Mouse (Mus musculus) liver, postnatal 0 days (tissue): Measurements from ENCODE around the gene Ntn1. TPM values are rescaled to one million over a fixed set of nuclear protein-coding genes. Genes with fewer than 3 reads are reported as not detected.
A peak's percentile ranks its signal among the peaks of the same experiment; 100 is the strongest.

ENCODE experiments used
- ATAC-seq: fragments of 200-750 bp; cut with Nextera tagmentation; 2 replicates; pipeline ENCODE4 v1.8.0; 2017; ENCODE audit warnings: mild to moderate bottlenecking, moderate library complexity
- DNase-seq: peaks from one replicate; pipeline ENCODE4 v3.0.0-alpha.2; 2016
- H3K27ac ChIP-seq: fragments of 300-500 bp; sonication (generic); 2 replicates; pipeline ENCODE4 v1.5.1; 2014; ENCODE audit warnings: antibody characterized with exemption, moderate library complexity, mild to moderate bottlenecking, low read depth
- H3K27me3 ChIP-seq: fragments of 300-500 bp; sonication (generic); 2 replicates; pipeline ENCODE4 v1.6.1; 2014; ENCODE audit warnings: low read length, control low read depth, mixed read lengths; ENCODE audit not compliant: insufficient read depth
- H3K36me3 ChIP-seq: fragments of 300-500 bp; sonication (generic); replicated peaks from 2 replicates; pipeline ENCODE4 v1.6.1; 2014; ENCODE audit warnings: mild to moderate bottlenecking, control low read depth, low read length, moderate library complexity, mixed read lengths; ENCODE audit not compliant: insufficient read depth
- H3K4me1 ChIP-seq: fragments of 300-500 bp; sonication (generic); 2 replicates; pipeline ENCODE4 v1.6.1; 2014; ENCODE audit warnings: antibody characterized with exemption, mild to moderate bottlenecking, control low read depth; ENCODE audit not compliant: insufficient read depth
- H3K4me2 ChIP-seq: fragments of 300-500 bp; sonication (generic); 2 replicates; pipeline ENCODE4 v1.6.1; 2014; ENCODE audit warnings: low read depth, mild to moderate bottlenecking, low read length, moderate library complexity, mixed read lengths
- H3K4me3 ChIP-seq: fragments of 300-500 bp; sonication (generic); 2 replicates; pipeline ENCODE4 v1.5.1; 2014; ENCODE audit warnings: low read depth, low read length
- H3K9ac ChIP-seq: fragments of 300-500 bp; sonication (generic); replicated peaks from 2 replicates; pipeline ENCODE4 v1.6.1; 2014; ENCODE audit warnings: mild to moderate bottlenecking, moderate library complexity
- H3K9me3 ChIP-seq: fragments of 300-500 bp; sonication (generic); 2 replicates; pipeline ENCODE4 v1.6.1; 2016; ENCODE audit warnings: mild to moderate bottlenecking, control low read depth, low read length, mixed read lengths
- CTCF ChIP-seq: sonication (generic); IDR thresholded peaks from 2 replicates; pipeline ENCODE4 v1.5.1; 2016; ENCODE audit warnings: antibody characterized with exemption, low read depth
- EP300 ChIP-seq: IDR thresholded peaks from 2 replicates; pipeline ENCODE4 v1.6.1; 2016; ENCODE audit warnings: antibody characterized with exemption, low read depth, mild to moderate bottlenecking
- WGBS: fragments of 180-500 bp; shearing (Covaris S2); extraction: QIAGEN DNeasy Blood & Tissue Kit; methylation state at CpG from one replicate; pipeline ENCODE4 v1.1.7; 2014; ENCODE audit not compliant: insufficient replicate concordance; 5-methylcytosine and 5-hydroxymethylcytosine counted together
- polyA plus RNA-seq: library from polyadenylated mRNA; unstranded; fragments of >200 nt; fragmentation: Nextera tagmentation; extraction: Ambion mirVana; gene quantifications from 2 replicates; pipeline ENCODE4 v1.2.1, GENCODE M21; 2015

Ntn1 gene
- polyA plus RNA-seq, 1 experiment from 2014 or later = 0.76 TPM

DNA sequence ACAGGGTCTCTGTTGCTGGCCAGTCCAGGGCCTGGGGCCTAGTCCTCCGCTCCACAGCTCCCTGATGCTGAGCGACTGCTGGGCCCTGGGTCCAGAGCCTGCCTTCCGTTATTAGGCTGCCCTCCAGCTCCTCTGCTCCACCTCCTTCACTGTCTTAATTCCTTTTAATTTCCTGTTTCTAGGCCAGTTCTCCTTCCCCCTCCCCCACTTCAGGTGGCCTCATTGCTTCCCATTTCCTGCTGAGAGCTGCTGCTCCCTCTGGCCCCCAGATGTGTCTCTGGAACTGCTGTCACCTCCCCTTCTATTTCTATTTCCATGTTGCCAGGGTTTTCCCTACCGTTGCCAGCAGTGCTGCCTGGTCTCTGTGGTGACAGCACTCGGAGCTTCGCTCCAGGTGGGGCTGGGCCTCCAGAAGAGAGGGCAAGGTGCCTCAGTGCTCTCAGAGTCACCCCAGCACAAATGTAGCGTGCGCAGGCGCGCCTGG is 204.9 kb downstream of the Ntn1 start:
- Histone ChIP-seq H3K36me3 (no peaks in the 10 kb centered on the region), H3K27ac (no peak overlapping the region), H3K27me3 (no peaks in the 10 kb centered on the region), H3K4me3 (no peak overlapping the region), H3K9me3 (no peaks in the 10 kb centered on the region), H3K9ac (no peak overlapping the region), H3K4me2 (no peak overlapping the region), H3K4me1 (peaks cover 11% of the 10 kb centered on the region)
- TF ChIP-seq EP300 (no peak), CTCF (no peak)
- no peak for ATAC-seq
- DNase-seq = no peak
- WGBS = 75% methylated on average over 10 of the region's 10 CpGs

GRCm38 (mm10) chr11:68195168-68195567 is 205.5 kb downstream of the Ntn1 start:
- H3K36me3 ChIP-seq = no peaks in the 10 kb centered on the region
- no peak overlapping the region for H3K4me2 ChIP-seq
- no peak overlapping the region for H3K27ac ChIP-seq
- H3K27me3 ChIP-seq = no peaks in the 10 kb centered on the region
- WGBS = 66% methylated on average over 6 of the region's 6 CpGs
- peaks cover 7% of the 10 kb centered on the region for H3K4me1 ChIP-seq
- DNase-seq (no peak), ATAC-seq (no peak)
- no peak overlapping the region for H3K9ac ChIP-seq
- TF ChIP-seq CTCF (peak; percentile 19), EP300 (no peak)
- no peaks in the 10 kb centered on the region for H3K9me3 ChIP-seq
- H3K4me3 ChIP-seq = no peak overlapping the region

GRCm38 (mm10) chr11:68190849-68191248 is 209.8 kb downstream of the Ntn1 start:
- no peaks in the 10 kb centered on the region for H3K36me3 ChIP-seq
- H3K9ac ChIP-seq = no peak overlapping the region
- ATAC-seq (no peak), DNase-seq (no peak)
- TF ChIP-seq EP300 = no peak
- no peak for TF ChIP-seq CTCF
- H3K4me3 ChIP-seq = no peak overlapping the region
- WGBS = 77% methylated on average over 5 of the region's 5 CpGs
- no peak overlapping the region for H3K4me2 ChIP-seq
- no peaks in the 10 kb centered on the region for H3K9me3 ChIP-seq
- no peak overlapping the region for H3K27ac ChIP-seq
- H3K27me3 ChIP-seq = no peaks in the 10 kb centered on the region
- H3K4me1 ChIP-seq = peaks cover 4% of the 10 kb centered on the region; the same call in 1 of the 2 replicates

DNA sequence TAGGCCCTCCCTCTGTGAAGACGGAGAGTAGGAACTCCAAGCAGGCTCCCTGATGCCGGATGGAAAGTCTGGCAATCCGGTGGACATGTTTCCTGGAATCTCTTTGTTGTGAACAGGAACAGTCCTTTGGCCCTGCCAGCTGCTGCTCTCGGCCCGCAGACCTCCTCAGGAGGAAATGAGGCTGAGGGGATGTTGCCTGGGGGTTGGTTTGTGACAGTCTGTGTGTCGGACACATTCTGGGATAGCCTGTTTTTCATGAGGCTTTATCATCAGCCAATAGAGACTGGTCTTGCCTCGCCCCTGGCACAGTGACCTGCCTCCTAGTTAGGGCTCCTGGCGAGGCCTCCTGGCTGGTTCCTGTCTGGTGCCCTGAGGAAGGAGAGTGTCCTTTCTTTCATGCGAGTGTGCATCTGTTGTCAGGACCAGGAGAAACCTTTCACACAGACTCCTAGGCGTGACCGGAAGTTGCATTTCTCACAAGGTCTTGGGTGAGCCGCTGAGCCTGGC is 211.9 kb downstream of the Ntn1 start:
- no peaks in the 10 kb centered on the region for H3K36me3 ChIP-seq
- no peak for DNase-seq
- H3K27ac ChIP-seq = 0 out of 2 replicates have a peak overlapping the region, but pooled peaks have one; percentile 3
- H3K4me3 ChIP-seq = no peak overlapping the region
- ATAC-seq = peak; percentile 31; the same call in 1 of the 2 replicates
- no peak for TF ChIP-seq CTCF
- no peak for TF ChIP-seq EP300
- H3K4me1 ChIP-seq = no peaks in the 10 kb centered on the region
- H3K9ac ChIP-seq = no peak overlapping the region
- H3K27me3 ChIP-seq = no peaks in the 10 kb centered on the region
- no peak overlapping the region for H3K4me2 ChIP-seq
- no peaks in the 10 kb centered on the region for H3K9me3 ChIP-seq
- WGBS = 56% methylated on average over 12 of the region's 12 CpGs

GRCm38 (mm10) chr11:68187242-68187641 is 213.4 kb downstream of the Ntn1 start:
- TF ChIP-seq EP300 (no peak), CTCF (no peak)
- whole genome bisulfite sequencing = 78% methylated on average over 8 of the region's 8 CpGs
- Histone ChIP-seq H3K27me3 (no peaks in the 10 kb centered on the region), H3K9ac (no peak overlapping the region), H3K36me3 (no peaks in the 10 kb centered on the region), H3K4me1 (no peaks in the 10 kb centered on the region), H3K4me3 (no peak overlapping the region), H3K27ac (no peak overlapping the region), H3K9me3 (no peaks in the 10 kb centered on the region), H3K4me2 (no peak overlapping the region)
- no peak for ATAC-seq
- no peak for DNase-seq

GRCm38 (mm10) chr11:68185647-68186046 is 215.0 kb downstream of the Ntn1 start:
- H3K4me3 ChIP-seq = no peak overlapping the region
- ATAC-seq (no peak), DNase-seq (no peak)
- no peak overlapping the region for H3K27ac ChIP-seq
- no peaks in the 10 kb centered on the region for H3K9me3 ChIP-seq
- no peak overlapping the region for H3K9ac ChIP-seq
- no peaks in the 10 kb centered on the region for H3K27me3 ChIP-seq
- no peaks in the 10 kb centered on the region for H3K36me3 ChIP-seq
- H3K4me2 ChIP-seq = no peak overlapping the region
- TF ChIP-seq EP300 = no peak
- no peak for TF ChIP-seq CTCF
- H3K4me1 ChIP-seq = no peaks in the 10 kb centered on the region
- WGBS = 85% methylated on average over 3 of the region's 3 CpGs
